Mouse (Mus musculus) 3134 (cell line): Measurements from ENCODE around the gene Cldn10.
"Not testable (repeated sequence)": the region's sequence is repeated elsewhere in the genome, so short reads cannot be mapped to it uniquely, and the experiment has no call there.

ENCODE experiments used
- DNase-seq: peaks from one replicate; pipeline ENCODE4 v3.0.0-alpha.2; 2011; ENCODE audit warnings: low spot score; ENCODE audit not compliant: insufficient read length; ENCODE audit errors: extremely low read depth

Gene Cldn10

DNA sequence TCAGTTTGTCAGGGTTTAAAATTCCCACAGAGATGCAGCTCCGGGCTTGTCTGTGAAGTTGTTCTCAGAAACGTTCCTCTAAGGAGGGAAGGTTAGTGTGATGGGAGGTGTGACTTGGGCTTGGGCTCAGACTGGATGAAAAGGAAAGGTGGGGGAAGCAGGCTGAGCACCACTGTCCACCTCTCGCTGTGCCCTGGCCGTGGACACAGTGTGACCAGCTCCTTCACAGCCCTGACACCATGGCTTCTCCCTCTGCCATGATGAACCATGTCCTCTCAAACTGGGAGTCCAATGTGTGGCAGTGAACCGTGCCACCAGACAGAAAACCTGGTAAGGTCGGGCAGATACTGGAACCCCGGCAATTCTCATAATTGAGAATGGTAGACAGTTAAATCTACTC, 6.1 kb upstream of the Cldn10 start:
- no peak for DNase-seq

DNA sequence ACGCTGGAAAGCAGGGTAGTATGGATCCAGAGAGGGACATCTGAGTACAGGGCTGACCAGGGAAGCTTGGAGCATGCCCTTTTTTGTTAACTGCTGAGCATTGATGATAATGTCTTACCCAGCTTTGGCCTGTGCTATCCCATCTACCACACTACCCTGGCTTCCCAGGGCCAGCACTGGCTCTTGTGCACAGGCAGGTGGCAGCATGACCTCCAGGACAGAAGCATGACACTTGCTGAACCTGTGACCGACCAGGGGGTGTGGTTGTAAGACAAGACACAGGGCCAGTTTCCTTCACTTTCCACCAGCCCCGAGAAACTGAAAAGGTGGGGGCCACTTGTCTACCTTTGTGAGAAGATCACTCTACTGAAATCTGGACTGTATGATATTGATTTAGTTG, 5.5 kb upstream of the Cldn10 start:
- no peak for DNase-seq

DNA sequence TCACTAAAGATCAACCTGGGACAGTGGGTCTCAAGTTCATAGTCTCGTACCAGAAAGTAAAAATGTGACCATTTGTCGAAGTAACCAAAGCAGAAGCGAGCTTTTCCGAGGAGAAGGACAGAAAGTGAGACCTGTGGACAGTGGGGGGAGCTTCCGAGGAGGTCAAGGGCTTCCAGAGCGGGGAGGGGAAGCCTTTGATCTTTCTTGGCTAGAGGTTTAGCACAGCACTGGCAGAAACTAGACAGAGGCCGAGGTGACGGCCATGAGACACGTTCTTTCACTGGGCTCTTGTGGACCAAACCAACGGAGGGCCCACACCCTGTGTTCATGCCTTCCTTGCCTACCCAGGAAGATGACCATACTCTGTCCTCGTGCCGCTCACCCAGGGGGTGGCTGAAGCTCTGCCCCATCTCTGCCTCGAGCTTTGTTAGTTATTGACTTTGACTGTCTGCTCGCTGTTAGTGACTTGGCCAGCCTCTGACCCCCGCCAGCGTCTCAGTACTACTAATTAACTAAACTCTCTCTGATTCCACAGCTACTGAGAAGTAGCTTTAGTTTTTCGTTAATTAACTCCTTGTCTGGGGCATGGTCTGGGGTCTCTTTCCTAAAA, 4.3 kb upstream of the Cldn10 start:
- no peak for DNase-seq

DNA sequence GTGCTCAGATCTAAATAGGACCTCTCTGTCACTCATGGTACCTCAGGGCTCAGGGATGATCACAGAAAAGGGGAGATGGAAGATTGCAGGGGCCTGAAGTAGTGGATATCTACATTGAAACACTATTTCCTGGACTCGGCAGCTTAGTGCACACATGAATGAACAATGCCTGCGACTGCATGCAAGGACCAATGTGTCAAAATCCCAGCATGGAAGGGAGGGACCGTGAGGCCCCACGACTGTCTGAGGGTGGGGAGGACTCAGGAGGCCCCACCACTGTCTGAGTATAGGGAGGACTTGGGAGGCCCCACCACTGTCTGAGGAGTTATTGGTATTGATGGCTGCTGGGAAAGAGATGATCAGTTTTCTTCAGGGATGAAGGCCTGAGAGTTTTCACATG, 2.5 kb downstream of the Cldn10 start:
- no peak for DNase-seq

DNA sequence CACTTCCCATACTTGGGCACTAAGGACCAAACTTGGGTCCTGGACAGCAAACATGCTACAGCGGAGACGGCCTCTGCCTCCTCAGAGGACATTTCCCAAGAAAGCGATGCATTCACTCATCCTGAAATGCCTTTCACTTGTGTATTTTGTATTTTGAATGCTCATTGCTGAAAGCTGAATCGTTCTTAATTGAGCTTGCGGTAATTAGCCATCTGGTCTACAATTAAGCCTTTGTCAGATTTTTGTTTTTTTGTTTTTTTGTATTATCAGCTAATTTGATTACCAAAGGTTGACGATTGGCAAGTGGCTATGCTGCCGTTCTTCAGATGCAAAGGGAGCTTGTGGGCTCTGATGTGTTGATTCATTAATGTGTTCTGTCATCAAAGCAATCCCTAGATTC, 5.2 kb downstream of the Cldn10 start:
- DNase-seq, result no peak

DNA sequence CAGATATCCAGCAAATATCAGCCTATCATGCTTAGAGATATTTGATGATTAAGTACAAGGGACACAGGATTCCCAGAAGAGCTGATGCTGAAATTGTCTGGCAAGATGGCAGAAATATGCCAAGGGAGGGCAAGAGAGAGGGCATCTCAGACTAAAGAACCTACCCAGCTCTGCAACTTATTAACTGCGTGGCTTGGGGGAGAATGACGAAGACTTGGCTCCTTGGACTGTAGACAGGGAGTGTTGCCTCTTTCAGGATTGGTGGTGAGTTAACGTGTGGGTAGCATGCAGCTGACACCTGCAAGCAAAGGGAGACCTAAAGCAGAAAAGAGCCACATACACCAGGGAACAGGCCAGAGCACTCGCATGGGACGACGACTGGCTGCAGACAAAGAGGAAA, 5.7 kb downstream of the Cldn10 start:
- DNase-seq, result no peak

DNA sequence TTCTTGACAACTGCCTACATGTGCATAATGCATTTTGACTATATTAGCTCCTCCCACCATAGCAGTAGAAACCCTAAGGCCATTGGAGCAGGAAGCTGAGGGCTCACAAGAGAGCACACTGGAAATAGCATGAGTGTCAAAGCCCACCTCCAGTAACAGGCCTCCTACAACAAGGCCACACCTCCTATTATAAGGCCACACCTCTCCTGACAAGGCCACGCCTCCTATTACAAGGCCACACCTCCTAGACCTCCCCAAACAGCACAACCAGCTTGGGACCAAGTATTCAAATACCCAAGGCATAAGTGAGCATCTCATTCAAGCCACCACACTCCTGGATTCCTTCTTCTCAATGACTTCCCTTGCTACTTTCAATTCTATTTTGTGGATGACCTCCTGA, 6.5 kb downstream of the Cldn10 start:
- no peak for DNase-seq

DNA sequence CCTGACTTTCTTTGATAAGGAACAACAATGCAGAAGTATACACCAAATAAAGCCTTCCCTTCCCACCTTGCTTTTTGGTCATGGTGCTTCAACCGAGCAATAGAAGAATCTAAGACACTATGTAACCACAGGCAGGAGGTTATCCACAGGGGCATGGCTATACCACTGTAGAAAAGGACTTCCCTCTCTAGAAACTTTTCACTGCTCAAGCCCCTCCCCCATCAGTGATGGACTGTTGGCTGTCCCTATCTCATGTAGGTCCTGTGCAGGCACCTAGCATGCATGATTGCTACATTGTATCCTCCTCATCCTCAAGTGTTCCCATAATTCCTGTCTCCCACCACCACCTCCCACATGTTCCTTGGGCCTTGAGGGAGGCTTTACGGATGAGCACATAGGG, 7.2 kb downstream of the Cldn10 start:
- no peak for DNase-seq

DNA sequence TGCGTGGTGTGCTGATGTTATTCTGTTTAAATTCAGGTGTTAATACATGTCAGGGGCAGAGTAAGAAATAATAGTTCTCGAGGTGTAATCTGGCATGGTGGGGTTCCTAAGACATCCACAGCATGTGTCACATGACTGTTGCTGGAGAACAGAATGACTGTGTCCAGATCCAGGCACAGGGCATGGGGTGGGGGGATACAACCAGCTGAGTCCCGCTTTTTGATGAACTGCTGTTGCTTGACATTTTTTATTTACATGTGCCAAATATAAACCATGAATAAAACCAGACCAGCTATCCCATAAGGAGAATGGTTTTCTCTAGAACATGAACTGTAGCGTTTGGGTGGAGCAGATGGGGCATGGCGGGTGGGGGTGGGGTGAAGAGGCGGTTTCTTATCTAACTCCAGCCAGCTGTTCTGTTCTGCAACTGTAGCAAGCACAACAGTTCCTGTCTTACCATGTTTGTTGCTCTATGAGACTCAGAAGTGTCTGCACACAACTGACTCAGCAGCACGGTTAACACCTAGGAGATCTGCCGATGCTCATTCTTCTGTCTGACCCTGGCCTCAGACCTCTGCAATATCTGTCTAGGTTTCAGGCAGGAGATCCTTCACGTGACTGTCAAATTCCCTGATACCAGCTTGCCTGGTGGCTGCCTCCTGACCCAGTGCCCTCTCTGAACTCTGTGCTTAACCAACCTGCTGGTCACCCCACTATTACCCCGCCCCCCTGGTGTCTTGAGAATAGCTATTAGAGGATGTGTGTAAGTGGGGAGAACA, 8.4 kb downstream of the Cldn10 start:
- DNase-seq, result no peak

DNA sequence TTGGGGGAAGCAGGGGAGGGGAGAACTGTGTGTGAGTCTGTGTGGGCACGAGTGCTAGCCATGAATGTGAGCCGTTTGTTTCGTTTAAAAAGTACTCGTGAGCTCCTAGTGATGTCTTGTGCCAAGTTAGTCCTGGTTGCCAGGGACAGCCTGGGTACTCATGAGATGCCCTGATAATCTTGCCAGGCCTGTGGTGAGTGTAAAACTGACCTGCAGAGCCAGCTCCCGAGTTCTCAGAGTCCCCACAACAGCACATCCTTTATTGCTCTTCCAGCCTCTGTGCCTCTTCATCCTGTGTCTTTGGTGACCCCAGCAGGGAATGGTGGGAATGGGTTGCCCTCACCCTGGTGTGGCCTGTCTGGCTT, 9.0 kb downstream of the Cldn10 start:
- DNase-seq, result no peak

DNA sequence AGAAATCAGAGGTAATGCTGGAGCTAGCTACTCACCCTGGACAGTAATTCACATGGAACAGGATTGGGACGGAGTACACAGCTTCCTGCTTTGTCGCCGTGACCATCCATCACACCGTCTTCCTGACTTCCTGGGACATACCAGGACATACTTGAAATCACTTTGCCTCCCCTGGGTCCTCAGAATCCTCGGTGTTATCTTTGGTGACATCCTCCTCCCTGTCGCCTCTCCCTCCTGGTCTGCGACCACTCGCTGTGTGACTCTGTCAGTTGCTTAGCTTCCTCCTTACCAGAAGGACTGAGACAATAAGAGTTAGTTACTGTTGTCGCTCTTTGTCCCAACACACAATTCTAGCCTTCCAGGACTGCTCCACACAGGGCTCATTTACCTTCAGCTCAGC, 9.6 kb downstream of the Cldn10 start:
- no peak for DNase-seq

DNA sequence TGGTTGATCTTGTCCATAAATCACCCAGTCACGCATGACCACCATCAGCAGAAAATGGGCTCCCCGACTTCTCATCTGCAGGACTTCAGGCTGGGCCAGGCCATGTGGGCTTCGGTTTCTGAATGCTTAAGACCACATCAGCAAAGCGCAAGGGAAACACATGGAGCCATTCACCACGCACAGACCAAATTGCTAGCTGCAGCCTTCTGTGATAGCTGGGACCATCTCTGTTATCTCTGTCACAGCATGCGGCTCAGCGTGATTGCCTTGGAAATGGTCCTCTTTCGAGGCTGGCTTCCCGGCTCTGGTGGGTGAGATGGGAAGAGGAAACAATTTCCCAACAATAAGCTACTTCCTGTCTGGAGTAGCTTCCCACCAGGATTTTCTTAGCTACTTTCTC, 12.2 kb downstream of the Cldn10 start:
- no peak for DNase-seq

DNA sequence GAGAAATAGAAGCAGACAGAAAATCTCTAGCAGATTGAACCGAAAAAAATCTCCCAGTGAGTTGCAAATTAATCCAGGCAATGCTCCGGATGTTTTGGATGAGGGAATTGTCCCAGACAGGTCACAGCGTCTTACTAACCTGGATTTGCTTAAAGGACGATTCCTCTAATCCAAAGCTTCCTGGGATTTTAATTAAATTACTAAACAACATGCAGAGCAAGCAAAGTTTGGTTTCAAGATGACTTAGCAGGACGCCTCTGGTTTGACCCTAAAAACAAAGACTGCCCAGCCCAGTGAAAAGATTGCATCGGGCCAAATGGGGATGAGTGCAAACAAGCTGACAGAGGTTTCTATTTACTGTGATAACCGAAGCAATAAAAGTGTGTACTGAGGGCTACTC, 16.2 kb downstream of the Cldn10 start:
- DNase-seq, result no peak

DNA sequence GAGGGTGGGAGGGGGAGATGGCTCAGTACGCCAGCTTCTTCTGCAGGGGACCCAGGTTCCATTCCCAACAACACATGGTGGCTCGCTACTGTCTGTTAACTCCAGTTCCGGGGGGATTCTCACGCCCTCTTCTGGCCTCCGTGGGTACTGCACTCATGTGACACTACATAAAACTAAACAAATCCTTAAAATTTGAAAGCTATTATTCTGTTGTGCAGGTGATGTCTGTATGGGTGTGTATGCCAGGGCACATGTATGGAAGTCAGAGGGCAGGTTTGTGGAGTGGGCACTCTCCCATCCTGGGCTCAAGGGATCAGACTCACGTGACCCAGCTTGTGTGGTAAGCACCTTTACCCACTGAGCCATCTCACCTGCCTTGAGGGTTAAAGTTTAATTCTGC, 16.6 kb downstream of the Cldn10 start:
- DNase-seq, result no peak

DNA sequence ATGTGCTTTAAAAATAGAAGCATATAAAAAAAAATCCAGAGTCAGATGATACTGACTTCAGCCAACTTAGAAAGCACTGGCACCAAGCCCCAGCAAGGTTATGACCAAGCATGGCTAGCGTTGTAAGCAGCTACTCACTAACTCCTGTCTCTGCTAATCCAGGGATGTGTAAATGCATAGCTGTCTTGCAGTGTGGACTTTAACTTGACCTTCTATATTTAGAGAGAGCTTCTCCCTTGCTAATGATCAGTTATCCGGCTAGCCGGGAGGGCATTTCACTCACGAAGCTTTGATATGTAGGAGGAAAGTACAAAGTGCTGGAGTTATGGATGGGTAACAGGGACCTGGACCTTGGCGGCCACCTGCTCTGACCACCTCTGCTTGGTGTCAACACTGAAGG, 19.9 kb downstream of the Cldn10 start:
- no peak for DNase-seq

DNA sequence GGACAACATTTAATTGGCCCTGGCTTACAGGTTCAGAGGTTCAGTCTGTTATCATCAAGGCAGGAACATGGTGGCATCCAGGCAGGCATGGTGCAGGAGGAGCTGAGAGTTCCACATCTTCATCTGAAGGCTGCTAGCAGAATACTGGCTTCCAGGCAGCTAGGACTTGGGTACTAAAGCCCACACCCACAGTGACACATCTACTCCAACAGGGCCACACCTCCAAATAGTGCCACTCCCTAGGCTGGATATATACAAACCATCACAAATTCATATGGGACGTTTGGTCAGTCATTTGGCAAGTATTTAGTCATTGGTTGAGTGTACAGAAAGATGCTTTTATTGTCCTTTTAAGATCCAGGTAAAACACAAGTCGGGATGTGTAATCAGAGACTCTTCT, 20.5 kb downstream of the Cldn10 start:
- DNase-seq, result not testable (repeated sequence)

DNA sequence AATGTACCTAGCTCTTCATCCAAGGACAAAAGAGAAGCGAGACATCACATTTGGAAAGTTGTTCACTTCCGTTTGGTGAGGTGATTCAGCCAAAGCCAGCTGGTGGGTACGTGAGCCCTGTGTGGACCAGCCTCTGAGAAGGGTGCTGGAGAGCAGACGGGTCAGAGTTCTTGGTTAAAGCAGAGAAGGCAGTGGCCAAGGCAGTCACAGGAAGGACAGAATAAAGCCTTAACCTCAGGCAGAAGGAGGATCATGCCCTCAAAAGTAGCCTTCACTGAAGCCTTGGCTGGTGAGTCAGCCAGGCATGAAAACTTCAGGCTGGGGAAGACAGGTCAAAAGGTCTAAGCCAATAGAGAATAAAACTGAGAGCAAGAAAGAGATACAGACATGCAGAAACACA, 22.0 kb downstream of the Cldn10 start:
- no peak for DNase-seq

DNA sequence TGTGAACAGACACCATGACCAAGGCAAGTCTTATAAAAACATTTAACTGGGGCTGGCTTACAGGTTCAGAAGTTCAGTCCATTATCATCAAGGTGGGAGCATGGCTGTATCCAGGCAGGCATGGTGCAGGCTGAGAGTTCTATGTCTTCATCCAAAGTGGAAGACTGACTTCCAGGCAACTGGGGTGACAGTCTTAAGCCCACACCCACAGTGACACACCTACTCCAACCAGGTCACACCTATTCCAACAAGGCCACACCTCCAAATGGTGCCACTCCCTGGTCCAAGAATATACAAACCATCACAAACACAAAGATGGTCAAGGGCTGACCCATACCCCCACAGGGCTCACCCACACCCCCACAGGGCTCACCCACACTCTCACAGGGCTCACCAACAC, 23.5 kb downstream of the Cldn10 start:
- DNase-seq, result not testable (repeated sequence)

DNA sequence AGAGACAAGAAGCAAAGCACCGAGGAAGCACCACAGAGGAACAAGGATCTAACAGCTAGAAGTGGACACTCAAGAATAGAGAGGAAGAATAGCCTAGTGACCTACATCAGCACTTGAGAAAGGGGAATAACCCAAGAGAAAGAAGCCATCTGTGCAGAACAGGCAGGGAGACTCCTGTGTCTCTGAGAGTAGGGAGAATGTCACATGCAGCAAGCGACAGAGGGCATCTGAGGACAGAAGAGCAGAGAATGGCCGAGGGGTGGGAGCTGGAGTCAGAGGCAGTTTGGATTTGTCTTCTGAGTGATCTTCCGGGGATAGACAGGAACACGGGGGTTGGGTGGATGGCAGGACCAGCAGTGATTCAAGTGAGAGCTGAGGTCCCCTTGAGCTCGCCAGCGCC, 25.4 kb downstream of the Cldn10 start:
- no peak for DNase-seq

DNA sequence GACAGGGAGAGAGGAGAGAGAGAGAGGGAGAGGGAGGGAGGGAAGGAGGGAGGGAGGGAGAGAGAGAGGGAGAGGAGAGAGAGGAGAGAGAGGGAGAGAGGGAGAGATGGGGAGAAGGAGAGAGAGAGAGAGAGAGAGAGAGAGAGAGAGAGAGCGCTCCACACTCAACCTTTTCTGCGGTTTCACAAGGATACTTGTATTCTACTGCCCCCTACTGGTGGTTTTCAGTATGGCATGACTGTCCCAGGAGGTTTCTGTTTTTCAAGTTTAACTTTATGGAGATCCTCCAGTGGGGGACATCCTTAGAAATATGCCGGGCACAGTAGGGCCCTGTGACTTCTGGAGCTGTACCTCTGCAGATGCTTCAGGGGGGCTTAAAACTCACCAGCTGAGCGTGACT, 28.8 kb downstream of the Cldn10 start:
- DNase-seq, result no peak

DNA sequence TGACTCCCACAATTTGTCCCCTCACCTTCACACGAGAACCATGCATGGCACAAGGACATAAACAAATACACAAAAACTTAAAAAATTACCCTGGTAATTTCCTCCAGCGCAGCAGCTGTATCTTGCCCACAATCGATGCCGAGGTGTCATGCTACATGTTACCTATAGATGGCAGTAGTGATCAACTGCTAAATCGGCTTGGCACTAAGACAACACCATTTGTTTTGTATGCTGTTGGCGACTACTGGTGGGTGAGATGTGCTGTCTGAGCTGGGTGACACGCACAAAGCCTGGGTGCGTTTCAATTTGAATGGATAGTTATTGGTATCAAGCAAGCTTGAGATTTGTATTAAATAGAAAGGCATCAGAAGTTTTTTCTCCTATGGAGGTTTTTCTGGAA, 32.4 kb downstream of the Cldn10 start:
- no peak for DNase-seq

DNA sequence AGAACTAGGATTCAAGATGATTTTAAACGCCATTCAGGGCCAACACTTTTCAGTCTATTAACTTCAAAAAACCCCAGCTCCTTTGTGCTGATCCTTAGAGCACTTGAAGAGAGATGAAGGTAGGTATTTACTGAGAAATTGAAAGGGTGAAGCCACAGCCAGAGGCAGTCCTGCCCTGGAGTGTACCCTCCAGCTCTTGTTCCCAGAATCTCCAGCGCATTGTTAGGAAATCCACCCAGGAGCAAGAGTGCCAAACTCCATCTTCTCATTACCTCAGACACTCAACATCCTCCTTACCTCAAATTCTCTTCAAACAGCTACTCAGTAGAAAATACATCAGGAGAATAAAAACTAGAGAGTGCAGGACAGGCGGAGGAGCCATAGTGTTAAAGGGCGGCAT, 35.1 kb downstream of the Cldn10 start:
- no peak for DNase-seq

DNA sequence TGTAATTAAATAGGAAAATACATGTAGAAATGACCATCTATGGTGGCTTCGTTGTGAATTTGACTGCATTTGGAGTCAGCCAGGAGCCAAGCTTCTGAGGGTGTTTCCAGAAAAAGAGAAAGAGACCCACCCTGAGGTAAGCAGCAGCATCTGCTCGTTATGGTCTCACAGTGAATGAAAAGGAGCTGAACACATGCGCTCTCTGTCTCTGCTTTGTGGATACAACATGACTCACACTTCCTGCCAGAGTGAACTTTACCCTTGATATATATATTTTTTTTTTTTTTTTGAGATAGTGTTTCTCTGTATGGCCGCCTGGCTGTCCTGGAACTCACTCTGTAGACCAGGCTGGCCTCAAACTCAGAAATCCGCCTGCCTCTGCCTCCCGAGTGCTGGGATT, 35.6 kb downstream of the Cldn10 start:
- DNase-seq, result no peak
